Mouse (Mus musculus) intestine, embryonic 14.5 days (tissue): ENCODE measurements around the gene Mapk8. TPM values are rescaled to one million over a fixed set of nuclear protein-coding genes. Genes with fewer than 3 reads are reported as not detected.

ENCODE experiments used
- ATAC-seq: fragments of 200-750 bp; cut with Nextera tagmentation; replicated peaks from 2 replicates; pipeline ENCODE4 v1.8.0; 2017; ENCODE audit warnings: low read depth, moderate number of reproducible peaks, moderate TSS enrichment, moderate library complexity; ENCODE audit not compliant: low FRiP score, low TSS enrichment
- DNase-seq: peaks from one replicate; pipeline ENCODE4 v3.0.0-alpha.2; 2018; ENCODE audit warnings: low spot score
- H3K27ac ChIP-seq: fragments of 300-500 bp; sonication (generic); 2 replicates; pipeline ENCODE4 v1.5.1; 2014; ENCODE audit warnings: low read depth, mild to moderate bottlenecking, control low read depth
- H3K27me3 ChIP-seq: fragments of 300-500 bp; sonication (generic); replicated peaks from 2 replicates; pipeline ENCODE4 v1.6.1; 2014; ENCODE audit warnings: low read length, control low read depth; ENCODE audit not compliant: control insufficient read depth, insufficient read depth
- H3K36me3 ChIP-seq: fragments of 300-500 bp; sonication (generic); 2 replicates; pipeline ENCODE4 v1.6.1; 2014; ENCODE audit warnings: low read length, control low read depth; ENCODE audit not compliant: control insufficient read depth, insufficient read depth
- H3K4me1 ChIP-seq: fragments of 300-500 bp; sonication (generic); replicated peaks from 2 replicates; pipeline ENCODE4 v1.6.1; 2014; ENCODE audit warnings: low read length, control low read depth, mixed read lengths; ENCODE audit not compliant: control insufficient read depth, insufficient read depth
- H3K4me2 ChIP-seq: fragments of 300-500 bp; sonication (generic); 2 replicates; pipeline ENCODE4 v1.6.1; 2014; ENCODE audit warnings: low read length
- H3K4me3 ChIP-seq: fragments of 300-500 bp; sonication (generic); 2 replicates; pipeline ENCODE4 v1.5.1; 2014; ENCODE audit warnings: low read depth, low read length, control low read depth, mixed read lengths
- H3K9ac ChIP-seq: fragments of 300-500 bp; sonication (generic); 2 replicates; pipeline ENCODE4 v1.6.1; 2014; ENCODE audit warnings: mild to moderate bottlenecking, low read length
- H3K9me3 ChIP-seq: fragments of 300-500 bp; sonication (generic); 2 replicates; pipeline ENCODE4 v1.6.1; 2016; ENCODE audit warnings: low read length, control low read depth; ENCODE audit not compliant: control insufficient read depth
- WGBS: fragments of 180-500 bp; shearing (Covaris S2); extraction: QIAGEN DNeasy Blood & Tissue Kit; methylation state at CpG from one replicate; pipeline ENCODE4 v1.1.7; 2014; 5-methylcytosine and 5-hydroxymethylcytosine counted together
- polyA plus RNA-seq: library from polyadenylated mRNA; unstranded; fragments of >200 nt; fragmentation: Nextera tagmentation; extraction: Ambion mirVana; gene quantifications from 2 replicates; pipeline ENCODE4 v1.2.1, GENCODE M21; 2014

The Mapk8 gene
- polyA plus RNA-seq, 1 experiment from 2014 or later: 16.2 TPM

DNA sequence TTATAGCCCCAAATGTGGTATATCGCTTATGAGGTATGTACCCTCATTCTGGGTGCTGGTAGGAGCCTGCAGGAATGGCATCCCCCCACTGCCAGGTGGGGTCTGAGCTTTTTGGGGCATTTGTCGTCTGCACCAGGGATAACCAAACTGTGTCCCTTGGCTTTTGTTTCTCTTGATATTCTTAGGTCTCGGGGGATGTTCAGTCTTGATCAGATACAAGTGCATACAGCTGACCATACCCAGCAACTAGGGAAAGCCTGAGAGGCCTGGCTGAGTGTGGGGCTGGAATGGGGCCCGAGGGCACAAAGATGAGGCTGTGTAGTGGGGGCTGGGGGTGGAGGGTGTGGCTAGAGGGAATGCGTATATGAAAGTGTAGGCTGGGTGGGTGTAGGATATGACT lies 83.3 kb downstream of the Mapk8 start:
- no peak overlapping the region for H3K27ac ChIP-seq
- no peak overlapping the region for H3K4me2 ChIP-seq
- ATAC-seq: no peak
- WGBS: 73% methylated on average over 5 of the region's 5 CpGs
- peaks cover 7% of the 10 kb centered on the region for H3K4me1 ChIP-seq
- no peak overlapping the region for H3K9ac ChIP-seq
- H3K36me3 ChIP-seq: 0 out of 2 replicates have a peak, but pooled peaks cover 4% of the 10 kb centered on the region
- no peak for DNase-seq
- H3K4me3 ChIP-seq: no peak overlapping the region
- H3K27me3 ChIP-seq: no peaks in the 10 kb centered on the region
- no peaks in the 10 kb centered on the region for H3K9me3 ChIP-seq

- no peak for DNase-seq
- WGBS: 7% methylated on average over 10 of the region's 10 CpGs
- H3K9me3 ChIP-seq: no peaks in the 10 kb centered on the region
- no peak overlapping the region for H3K4me3 ChIP-seq
- H3K4me2 ChIP-seq: peak overlapping the region; percentile 20
- ATAC-seq: no peak
- peaks cover 7% of the 10 kb centered on the region for H3K4me1 ChIP-seq
- H3K36me3 ChIP-seq: 0 out of 2 replicates have a peak, but pooled peaks cover 4% of the 10 kb centered on the region
- H3K9ac ChIP-seq: no peak overlapping the region
- H3K27me3 ChIP-seq: no peaks in the 10 kb centered on the region
- no peak overlapping the region for H3K27ac ChIP-seq
These were observed 84.2 kb downstream of the Mapk8 start for GRCm38 (mm10) chr14:33362807-33363206.

- no peaks in the 10 kb centered on the region for H3K9me3 ChIP-seq
- no peaks in the 10 kb centered on the region for H3K27me3 ChIP-seq
- ATAC-seq: 0 out of 2 replicates have a peak, but pooled peaks have one; percentile 7
- H3K27ac ChIP-seq: no peak overlapping the region
- H3K4me2 ChIP-seq: peak overlapping the region; percentile 20; the same call in 1 of the 2 replicates
- peaks cover 7% of the 10 kb centered on the region for H3K4me1 ChIP-seq
- WGBS: 40% methylated on average over 14 of the region's 14 CpGs
- no peak for DNase-seq
- H3K36me3 ChIP-seq: 0 out of 2 replicates have a peak, but pooled peaks cover 4% of the 10 kb centered on the region
- no peak overlapping the region for H3K9ac ChIP-seq
- H3K4me3 ChIP-seq: no peak overlapping the region
These were observed 84.8 kb downstream of the Mapk8 start for GRCm38 (mm10) chr14:33362122-33362521.

DNA sequence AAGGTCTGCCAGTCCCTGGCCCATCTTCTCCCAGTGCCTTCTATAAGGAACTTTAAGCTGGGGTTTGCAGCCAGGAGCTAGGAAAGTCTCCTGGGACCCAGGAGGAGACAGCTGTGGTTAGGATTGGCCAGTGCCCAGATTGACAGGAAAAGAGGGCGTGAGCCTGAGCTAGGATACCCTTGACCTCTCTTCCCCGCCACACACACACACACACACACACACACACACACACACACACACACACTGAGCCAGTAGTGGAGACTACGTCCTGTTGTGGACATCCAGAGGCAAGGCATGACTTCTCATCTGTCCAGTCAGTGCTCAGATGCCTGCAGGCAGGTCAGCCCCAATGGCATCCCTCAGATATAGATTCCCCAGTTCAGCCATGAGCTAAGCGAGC lies 85.4 kb downstream of the Mapk8 start:
- H3K4me2 ChIP-seq: no peak overlapping the region

DNA sequence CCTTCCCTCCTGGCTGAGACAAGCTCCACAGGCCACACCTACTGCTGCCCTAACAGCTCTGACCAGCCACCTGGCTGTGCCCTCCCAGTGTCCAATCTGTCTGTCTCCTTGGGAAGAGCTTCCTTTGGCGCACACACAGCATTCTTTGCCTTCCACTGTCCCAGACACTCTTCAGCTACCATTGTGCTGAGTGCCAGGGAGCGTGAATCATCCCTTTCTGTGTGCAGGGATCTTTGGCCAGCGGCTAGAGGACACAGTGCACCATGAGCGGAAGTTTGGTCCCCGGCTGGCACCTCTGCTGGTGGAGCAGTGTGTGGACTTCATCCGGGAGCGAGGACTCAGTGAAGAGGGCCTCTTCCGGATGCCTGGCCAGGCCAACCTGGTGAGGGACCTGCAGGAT lies 88.1 kb downstream of the Mapk8 start:
- ATAC-seq (no peak), DNase-seq (no peak)
- Histone ChIP-seq H3K27me3 (no peaks in the 10 kb centered on the region), H3K9ac (no peak overlapping the region), H3K4me2 (no peak overlapping the region), H3K9me3 (no peaks in the 10 kb centered on the region), H3K4me3 (no peak overlapping the region), H3K27ac (no peak overlapping the region), H3K4me1 (peaks cover 8% of the 10 kb centered on the region), H3K36me3 (no peaks in the 10 kb centered on the region)
- 93% methylated on average over 8 of the region's 8 CpGs for WGBS

More for the DNA sequence above, 85.4 kb downstream of the Mapk8 start:
- peaks cover 7% of the 10 kb centered on the region for H3K4me1 ChIP-seq
- H3K9me3 ChIP-seq: no peaks in the 10 kb centered on the region
- H3K4me3 ChIP-seq: no peak overlapping the region
- DNase-seq: no peak
- no peak for ATAC-seq
- 51% methylated on average over 4 of the region's 4 CpGs for WGBS
- H3K36me3 ChIP-seq: 0 out of 2 replicates have a peak, but pooled peaks cover 4% of the 10 kb centered on the region
- no peaks in the 10 kb centered on the region for H3K27me3 ChIP-seq
- no peak overlapping the region for H3K27ac ChIP-seq
- no peak overlapping the region for H3K9ac ChIP-seq

- 65% methylated on average over 12 of the region's 12 CpGs for WGBS
- Histone ChIP-seq H3K4me1 (peaks cover 11% of the 10 kb centered on the region), H3K27ac (no peak overlapping the region), H3K9me3 (no peaks in the 10 kb centered on the region), H3K36me3 (no peaks in the 10 kb centered on the region), H3K9ac (no peak overlapping the region), H3K27me3 (no peaks in the 10 kb centered on the region), H3K4me2 (no peak overlapping the region), H3K4me3 (no peak overlapping the region)
- DNase-seq: no peak
- ATAC-seq: no peak
These were observed 89.2 kb downstream of the Mapk8 start for GRCm38 (mm10) chr14:33357600-33358368.

GRCm38 (mm10) chr14:33355276-33355675 lies 91.7 kb downstream of the Mapk8 start:
- H3K4me3 ChIP-seq: no peak overlapping the region
- H3K4me2 ChIP-seq: no peak overlapping the region
- 89% methylated on average over 5 of the region's 5 CpGs for WGBS
- peaks cover 4% of the 10 kb centered on the region; the same call in 1 of the 2 replicates for H3K4me1 ChIP-seq
- H3K27me3 ChIP-seq: peaks cover 21% of the 10 kb centered on the region
- no peak overlapping the region for H3K27ac ChIP-seq
- no peaks in the 10 kb centered on the region for H3K36me3 ChIP-seq
- ATAC-seq: no peak
- DNase-seq: no peak
- no peak overlapping the region for H3K9ac ChIP-seq
- H3K9me3 ChIP-seq: no peaks in the 10 kb centered on the region

DNA sequence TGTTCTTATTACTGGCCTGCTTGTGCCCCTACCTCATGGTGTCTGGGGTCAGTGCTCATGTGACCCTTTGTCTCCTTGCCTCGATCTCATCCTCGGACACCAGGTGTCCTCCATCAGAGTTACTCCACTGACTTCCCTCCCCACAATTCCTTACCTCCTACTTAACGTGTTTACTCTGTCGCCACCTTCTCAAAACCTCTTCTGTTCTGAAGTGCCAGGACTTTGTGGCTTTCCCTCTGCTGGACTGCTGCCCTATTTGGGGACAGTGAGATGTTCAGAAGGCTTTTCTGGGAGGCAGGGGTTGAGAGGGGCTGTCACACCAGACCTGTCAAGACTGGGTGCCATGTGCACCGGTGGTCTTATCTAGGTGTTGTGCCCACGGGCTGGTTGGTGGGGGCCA lies 94.1 kb downstream of the Mapk8 start:
- Histone ChIP-seq H3K27me3 (peaks cover 27% of the 10 kb centered on the region), H3K36me3 (no peaks in the 10 kb centered on the region), H3K4me2 (no peak overlapping the region), H3K4me1 (peaks cover 4% of the 10 kb centered on the region; the same call in 1 of the 2 replicates), H3K4me3 (no peak overlapping the region), H3K9ac (no peak overlapping the region), H3K9me3 (no peaks in the 10 kb centered on the region), H3K27ac (no peak overlapping the region)
- DNase-seq (no peak), ATAC-seq (no peak)
- WGBS: 67% methylated on average over 6 of the region's 6 CpGs
